Mouse (Mus musculus) megakaryocyte, embryonic 14.5 days (primary cell): ENCODE data around the gene Tom1.

Experiments
- FLI1 ChIP-seq: IDR thresholded peaks from 2 replicates; pipeline ENCODE4 v1.6.1; 2012; ENCODE audit warnings: low read length, inconsistent platforms, mixed read lengths
- GATA1 ChIP-seq: IDR thresholded peaks from 3 replicates; pipeline ENCODE4 v1.6.1; 2012; ENCODE audit warnings: mixed read lengths, low read length, inconsistent platforms, borderline replicate concordance

- no peak for TF ChIP-seq GATA1
- TF ChIP-seq FLI1, result no peak
Measured at GRCm38 (mm10) chr8:75067287-75067686, 33.8 kb downstream of the Tom1 start.
